Mouse (Mus musculus): Measurements from ENCODE around the gene Oser1. TPM values are rescaled to one million over a fixed set of nuclear protein-coding genes. Genes with fewer than 3 reads are reported as not detected.

Oser1 gene
- polyA plus RNA-seq, 1 experiment from 2014 or later = 99.5 TPM

GRCm38 (mm10) chr2:163393976-163394375 lies 30.5 kb downstream of the Oser1 start:
- Histone ChIP-seq H3K4me3 (no peak overlapping the region), H3K27me3 (replicated peaks; ENCODE audit: low read depth, poor library complexity, severe bottlenecking) (no peaks in the 10 kb centered on the region), H3K4me1 (peaks cover 22% of the 10 kb centered on the region), H3K36me3 (replicated peaks) (no peaks in the 10 kb centered on the region), H3K9me3 (no peaks in the 10 kb centered on the region), H3K27ac (replicated peaks) (no peak overlapping the region)
- no peak for DNase-seq (ENCODE audit: low spot score)
- 69% methylated on average over 6 of the region's 6 CpGs for WGBS

GRCm38 (mm10) chr2:163393241-163393640 lies 31.3 kb downstream of the Oser1 start:
- H3K9me3 ChIP-seq = no peaks in the 10 kb centered on the region
- no peak overlapping the region for H3K27ac ChIP-seq (replicated peaks)
- 91% methylated on average over 10 of the region's 10 CpGs for WGBS

GRCm38 (mm10) chr2:163392436-163392835 lies 32.1 kb downstream of the Oser1 start:
- no peaks in the 10 kb centered on the region for H3K27me3 ChIP-seq (replicated peaks; ENCODE audit: low read depth, poor library complexity, severe bottlenecking)
- H3K9me3 ChIP-seq = no peaks in the 10 kb centered on the region
- no peak for DNase-seq (ENCODE audit: low spot score)
- H3K36me3 ChIP-seq (replicated peaks) = no peaks in the 10 kb centered on the region
- H3K4me1 ChIP-seq = peaks cover 7% of the 10 kb centered on the region
- no peak overlapping the region for H3K27ac ChIP-seq (replicated peaks)
- 86% methylated on average over 6 of the region's 6 CpGs for WGBS
- no peak overlapping the region for H3K4me3 ChIP-seq

More at GRCm38 (mm10) chr2:163393241-163393640, 31.3 kb downstream of the Oser1 start:
- Histone ChIP-seq H3K4me3 (no peak overlapping the region), H3K27me3 (replicated peaks; ENCODE audit: low read depth, poor library complexity, severe bottlenecking) (no peaks in the 10 kb centered on the region), H3K36me3 (replicated peaks) (no peaks in the 10 kb centered on the region), H3K4me1 (peaks cover 15% of the 10 kb centered on the region)
- no peak for DNase-seq (ENCODE audit: low spot score)

- no peak overlapping the region for H3K27ac ChIP-seq (replicated peaks)
- no peaks in the 10 kb centered on the region for H3K36me3 ChIP-seq (replicated peaks)
- WGBS = 76% methylated on average over 15 of the region's 15 CpGs
- peaks cover 12% of the 10 kb centered on the region for H3K4me1 ChIP-seq
- no peaks in the 10 kb centered on the region for H3K9me3 ChIP-seq
- no peak overlapping the region for H3K4me3 ChIP-seq
- H3K27me3 ChIP-seq (replicated peaks; ENCODE audit: low read depth, poor library complexity, severe bottlenecking) = no peaks in the 10 kb centered on the region
- DNase-seq (ENCODE audit: low spot score) = no peak
Observed at GRCm38 (mm10) chr2:163386423-163387190, 37.9 kb downstream of the Oser1 start.

GRCm38 (mm10) chr2:163385126-163385525 lies 39.4 kb downstream of the Oser1 start:
- Histone ChIP-seq H3K27ac (replicated peaks) (no peak overlapping the region; the same call in 1 of the 2 replicates), H3K4me3 (no peak overlapping the region), H3K4me1 (peaks cover 12% of the 10 kb centered on the region), H3K9me3 (no peaks in the 10 kb centered on the region), H3K36me3 (replicated peaks) (no peaks in the 10 kb centered on the region), H3K27me3 (replicated peaks; ENCODE audit: low read depth, poor library complexity, severe bottlenecking) (no peaks in the 10 kb centered on the region)
- no peak for DNase-seq (ENCODE audit: low spot score)
- 86% methylated on average over 6 of the region's 6 CpGs for WGBS

- no peak overlapping the region for H3K27ac ChIP-seq (replicated peaks)
- H3K4me1 ChIP-seq = 0 out of 2 replicates have a peak, but pooled peaks cover 3% of the 10 kb centered on the region
- H3K36me3 ChIP-seq (replicated peaks) = no peaks in the 10 kb centered on the region
- no peak overlapping the region for H3K4me3 ChIP-seq
- peaks cover under 1% of the 10 kb centered on the region; the same call in 1 of the 2 replicates for H3K9me3 ChIP-seq
- no peak for DNase-seq (ENCODE audit: low spot score)
- WGBS = 86% methylated on average over 8 of the region's 8 CpGs
- peaks cover 23% of the 10 kb centered on the region for H3K27me3 ChIP-seq (replicated peaks; ENCODE audit: low read depth, poor library complexity, severe bottlenecking)
Observed at GRCm38 (mm10) chr2:163381246-163381645, 43.3 kb downstream of the Oser1 start.

GRCm38 (mm10) chr2:163379366-163379765 lies 45.1 kb downstream of the Oser1 start:
- whole genome bisulfite sequencing = 80% methylated on average over 5 of the region's 5 CpGs
- Histone ChIP-seq H3K4me3 (no peak overlapping the region), H3K9me3 (peaks cover 9% of the 10 kb centered on the region; the same call in 1 of the 2 replicates), H3K36me3 (replicated peaks) (0 out of 2 replicates have a peak, but pooled peaks cover 7% of the 10 kb centered on the region), H3K27me3 (replicated peaks; ENCODE audit: low read depth, poor library complexity, severe bottlenecking) (peaks cover 42% of the 10 kb centered on the region), H3K4me1 (0 out of 2 replicates have a peak, but pooled peaks cover 6% of the 10 kb centered on the region), H3K27ac (replicated peaks) (no peak overlapping the region)
- no peak for DNase-seq (ENCODE audit: low spot score)

GRCm38 (mm10) chr2:163376082-163376481 lies 48.4 kb downstream of the Oser1 start:
- peak overlapping the region; percentile 33 for H3K4me3 ChIP-seq
- WGBS = 41% methylated on average over 33 of the region's 33 CpGs
- 0 out of 2 replicates have a peak, but pooled peaks cover 6% of the 10 kb centered on the region for H3K4me1 ChIP-seq
- no peak overlapping the region for H3K27ac ChIP-seq (replicated peaks)
- peaks cover 52% of the 10 kb centered on the region for H3K27me3 ChIP-seq (replicated peaks; ENCODE audit: low read depth, poor library complexity, severe bottlenecking)
- 0 out of 2 replicates have a peak, but pooled peaks cover 7% of the 10 kb centered on the region for H3K36me3 ChIP-seq (replicated peaks)
- no peak for DNase-seq (ENCODE audit: low spot score)
- H3K9me3 ChIP-seq = peaks cover 9% of the 10 kb centered on the region; the same call in 1 of the 2 replicates

GRCm38 (mm10) chr2:163375468-163375867 lies 49.0 kb downstream of the Oser1 start:
- Histone ChIP-seq H3K4me1 (0 out of 2 replicates have a peak, but pooled peaks cover 6% of the 10 kb centered on the region), H3K27me3 (replicated peaks; ENCODE audit: low read depth, poor library complexity, severe bottlenecking) (peaks cover 52% of the 10 kb centered on the region), H3K36me3 (replicated peaks) (0 out of 2 replicates have a peak, but pooled peaks cover 7% of the 10 kb centered on the region), H3K9me3 (peaks cover 9% of the 10 kb centered on the region; the same call in 1 of the 2 replicates), H3K27ac (replicated peaks) (no peak overlapping the region), H3K4me3 (peak overlapping the region; percentile 33)
- no peak for DNase-seq (ENCODE audit: low spot score)
- 49% methylated on average over 35 of the region's 35 CpGs for WGBS

- 0 out of 2 replicates have a peak, but pooled peaks cover 7% of the 10 kb centered on the region for H3K36me3 ChIP-seq (replicated peaks)
- peaks cover 9% of the 10 kb centered on the region; the same call in 1 of the 2 replicates for H3K9me3 ChIP-seq
- DNase-seq (ENCODE audit: low spot score) = no peak
- no peak overlapping the region for H3K27ac ChIP-seq (replicated peaks)
- H3K4me3 ChIP-seq = no peak overlapping the region
- H3K27me3 ChIP-seq (replicated peaks; ENCODE audit: low read depth, poor library complexity, severe bottlenecking) = peaks cover 42% of the 10 kb centered on the region
- WGBS = 74% methylated on average over 1 of the region's 1 CpGs
- H3K4me1 ChIP-seq = peaks cover 19% of the 10 kb centered on the region
Observed at GRCm38 (mm10) chr2:163372627-163373026, 51.9 kb downstream of the Oser1 start.

- H3K36me3 ChIP-seq (replicated peaks) = 0 out of 2 replicates have a peak, but pooled peaks cover 2% of the 10 kb centered on the region
- peaks cover 18% of the 10 kb centered on the region for H3K27me3 ChIP-seq (replicated peaks; ENCODE audit: low read depth, poor library complexity, severe bottlenecking)
- no peak overlapping the region for H3K4me3 ChIP-seq
- peaks cover 13% of the 10 kb centered on the region for H3K4me1 ChIP-seq
- H3K9me3 ChIP-seq = no peaks in the 10 kb centered on the region
- no peak overlapping the region for H3K27ac ChIP-seq (replicated peaks)
- 56% methylated on average over 4 of the region's 4 CpGs for WGBS
- DNase-seq (ENCODE audit: low spot score) = no peak
Observed at GRCm38 (mm10) chr2:163370175-163370574, 54.3 kb downstream of the Oser1 start.

GRCm38 (mm10) chr2:163364785-163365541 lies 59.5 kb downstream of the Oser1 start:
- Histone ChIP-seq H3K9me3 (no peaks in the 10 kb centered on the region), H3K4me1 (peaks cover 16% of the 10 kb centered on the region), H3K4me3 (no peak overlapping the region), H3K36me3 (replicated peaks) (no peaks in the 10 kb centered on the region), H3K27me3 (replicated peaks; ENCODE audit: low read depth, poor library complexity, severe bottlenecking) (no peaks in the 10 kb centered on the region), H3K27ac (replicated peaks) (no peak overlapping the region)
- DNase-seq (ENCODE audit: low spot score) = no peak
- WGBS = 77% methylated on average over 18 of the region's 18 CpGs

Measured in embryonic facial prominence, embryonic 10.5 days (tissue).